Mouse (Mus musculus) lung, postnatal 0 days (tissue): Measurements from ENCODE around the gene Micu1.
A peak's percentile ranks its signal among the peaks of the same experiment; 100 is the strongest.

Experiments used
- CTCF ChIP-seq: IDR thresholded peaks from 2 replicates; pipeline ENCODE4 v1.5.1; 2016; ENCODE audit warnings: antibody characterized with exemption, mild to moderate bottlenecking
- EP300 ChIP-seq: IDR thresholded peaks from 2 replicates; pipeline ENCODE4 v1.6.1; 2016; ENCODE audit warnings: antibody characterized with exemption, mild to moderate bottlenecking, control low read depth

- peak; percentile 84 for TF ChIP-seq CTCF
- no peak for TF ChIP-seq EP300
Measured at GRCm38 (mm10) chr10:59814505-59815155, 112.4 kb downstream of the Micu1 start.
